Mouse (Mus musculus): ENCODE measurements at regions not wholly inside any gene's neighbourhood (a gene's known extent, or its start where the extent isn't known, plus 50 kb on each side); places are given as distances from the start of the nearest gene placed in this dataset.
"Not testable (repeated sequence)": the region's sequence is repeated elsewhere in the genome, so short reads cannot be mapped to it uniquely, and the experiment has no call there.

- H3K4me1 ChIP-seq (replicated peaks; ENCODE audit: low read depth, low read length); H3K27me3 ChIP-seq (ENCODE audit: insufficient read depth, low read length); H3K36me3 ChIP-seq (ENCODE audit: insufficient read depth, low read length); H3K4me3 ChIP-seq (replicated peaks; ENCODE audit: low read length): not testable (repeated sequence)
- peaks cover 68% of the 10 kb centered on the region for H3K9me3 ChIP-seq (ENCODE audit: low read length)
Observed at GRCm38 (mm10) chr17:10150403-10150689, 169.3 kb downstream of the Qk start.

GRCm38 (mm10) chr17:10149682-10150402 is 169.8 kb downstream of the Qk start:
- H3K4me1 ChIP-seq (replicated peaks; ENCODE audit: low read depth, low read length): no peaks in the 10 kb centered on the region
- TF ChIP-seq CTCF (conservative IDR thresholded peaks at IDR 0.05; ENCODE audit: low read length) (no peak), POU5F1 (IDR thresholded peaks at IDR 0.05; ENCODE audit: borderline replicate concordance, low read length) (no peak), NANOG (IDR thresholded peaks at IDR 0.05; ENCODE audit: borderline replicate concordance, low read length) (no peak)
- no peaks in the 10 kb centered on the region for H3K36me3 ChIP-seq (ENCODE audit: insufficient read depth, low read length)
- H3K4me3 ChIP-seq (replicated peaks; ENCODE audit: low read length): no peak overlapping the region
- peaks cover 64% of the 10 kb centered on the region for H3K9me3 ChIP-seq (ENCODE audit: low read length)
- no peaks in the 10 kb centered on the region for H3K27me3 ChIP-seq (ENCODE audit: insufficient read depth, low read length)

GRCm38 (mm10) chr17:10147106-10147505 is 172.5 kb downstream of the Qk start:
- peaks cover 53% of the 10 kb centered on the region for H3K9me3 ChIP-seq (ENCODE audit: low read length)
- no peak overlapping the region for H3K4me3 ChIP-seq (replicated peaks; ENCODE audit: low read length)
- no peaks in the 10 kb centered on the region for H3K36me3 ChIP-seq (ENCODE audit: insufficient read depth, low read length)
- TF ChIP-seq POU5F1 (IDR thresholded peaks at IDR 0.05; ENCODE audit: borderline replicate concordance, low read length) (no peak), CTCF (conservative IDR thresholded peaks at IDR 0.05; ENCODE audit: low read length) (no peak), NANOG (IDR thresholded peaks at IDR 0.05; ENCODE audit: borderline replicate concordance, low read length) (no peak)
- H3K27me3 ChIP-seq (ENCODE audit: insufficient read depth, low read length): no peaks in the 10 kb centered on the region
- no peaks in the 10 kb centered on the region for H3K4me1 ChIP-seq (replicated peaks; ENCODE audit: low read depth, low read length)

GRCm38 (mm10) chr17:10146576-10146975 is 173.1 kb downstream of the Qk start:
- Histone ChIP-seq H3K4me1 (replicated peaks; ENCODE audit: low read depth, low read length) (no peaks in the 10 kb centered on the region), H3K27me3 (ENCODE audit: insufficient read depth, low read length) (no peaks in the 10 kb centered on the region), H3K4me3 (replicated peaks; ENCODE audit: low read length) (no peak overlapping the region), H3K36me3 (ENCODE audit: insufficient read depth, low read length) (no peaks in the 10 kb centered on the region), H3K9me3 (ENCODE audit: low read length) (peaks cover 53% of the 10 kb centered on the region)
- TF ChIP-seq NANOG (IDR thresholded peaks at IDR 0.05; ENCODE audit: borderline replicate concordance, low read length) (no peak), CTCF (conservative IDR thresholded peaks at IDR 0.05; ENCODE audit: low read length) (no peak)

GRCm38 (mm10) chr17:10138847-10139246 is 180.8 kb downstream of the Qk start:
- TF ChIP-seq NANOG (IDR thresholded peaks at IDR 0.05; ENCODE audit: borderline replicate concordance, low read length) (no peak), POU5F1 (IDR thresholded peaks at IDR 0.05; ENCODE audit: borderline replicate concordance, low read length) (no peak), CTCF (conservative IDR thresholded peaks at IDR 0.05; ENCODE audit: low read length) (no peak)
- no peaks in the 10 kb centered on the region for H3K4me1 ChIP-seq (replicated peaks; ENCODE audit: low read depth, low read length)
- H3K27me3 ChIP-seq (ENCODE audit: insufficient read depth, low read length): no peaks in the 10 kb centered on the region
- no peak overlapping the region for H3K4me3 ChIP-seq (replicated peaks; ENCODE audit: low read length)
- H3K36me3 ChIP-seq (ENCODE audit: insufficient read depth, low read length): no peaks in the 10 kb centered on the region
- H3K9me3 ChIP-seq (ENCODE audit: low read length): peaks cover 18% of the 10 kb centered on the region

GRCm38 (mm10) chr17:10138374-10138773 is 181.3 kb downstream of the Qk start:
- Histone ChIP-seq H3K4me3 (replicated peaks; ENCODE audit: low read length) (no peak overlapping the region), H3K4me1 (replicated peaks; ENCODE audit: low read depth, low read length) (no peaks in the 10 kb centered on the region), H3K9me3 (ENCODE audit: low read length) (peaks cover 18% of the 10 kb centered on the region), H3K27me3 (ENCODE audit: insufficient read depth, low read length) (no peaks in the 10 kb centered on the region), H3K36me3 (ENCODE audit: insufficient read depth, low read length) (no peaks in the 10 kb centered on the region)
- TF ChIP-seq NANOG (IDR thresholded peaks at IDR 0.05; ENCODE audit: borderline replicate concordance, low read length) (no peak), POU5F1 (IDR thresholded peaks at IDR 0.05; ENCODE audit: borderline replicate concordance, low read length) (no peak), CTCF (conservative IDR thresholded peaks at IDR 0.05; ENCODE audit: low read length) (no peak)

- no peaks in the 10 kb centered on the region for H3K4me1 ChIP-seq (replicated peaks; ENCODE audit: low read depth, low read length)
- H3K36me3 ChIP-seq (ENCODE audit: insufficient read depth, low read length): no peaks in the 10 kb centered on the region
- TF ChIP-seq POU5F1 (IDR thresholded peaks at IDR 0.05; ENCODE audit: borderline replicate concordance, low read length) (no peak), CTCF (conservative IDR thresholded peaks at IDR 0.05; ENCODE audit: low read length) (no peak), NANOG (IDR thresholded peaks at IDR 0.05; ENCODE audit: borderline replicate concordance, low read length) (no peak)
Observed at GRCm38 (mm10) chr17:10135111-10135510, 184.5 kb downstream of the Qk start.

GRCm38 (mm10) chr17:10128591-10128990 is 191.1 kb downstream of the Qk start:
- Histone ChIP-seq H3K36me3 (ENCODE audit: insufficient read depth, low read length) (no peaks in the 10 kb centered on the region), H3K27me3 (ENCODE audit: insufficient read depth, low read length) (no peaks in the 10 kb centered on the region), H3K9me3 (ENCODE audit: low read length) (no peaks in the 10 kb centered on the region), H3K4me3 (replicated peaks; ENCODE audit: low read length) (no peak overlapping the region), H3K4me1 (replicated peaks; ENCODE audit: low read depth, low read length) (no peaks in the 10 kb centered on the region)
- no peak for TF ChIP-seq POU5F1 (IDR thresholded peaks at IDR 0.05; ENCODE audit: borderline replicate concordance, low read length)

More at GRCm38 (mm10) chr17:10135111-10135510, 184.5 kb downstream of the Qk start:
- Histone ChIP-seq H3K9me3 (ENCODE audit: low read length) (peaks cover 5% of the 10 kb centered on the region), H3K4me3 (replicated peaks; ENCODE audit: low read length) (no peak overlapping the region), H3K27me3 (ENCODE audit: insufficient read depth, low read length) (no peaks in the 10 kb centered on the region)

- peaks cover 15% of the 10 kb centered on the region for H3K9me3 ChIP-seq (ENCODE audit: low read length)
- H3K4me1 ChIP-seq (replicated peaks; ENCODE audit: low read depth, low read length): no peaks in the 10 kb centered on the region
- no peaks in the 10 kb centered on the region for H3K27me3 ChIP-seq (ENCODE audit: insufficient read depth, low read length)
- no peaks in the 10 kb centered on the region for H3K36me3 ChIP-seq (ENCODE audit: insufficient read depth, low read length)
- TF ChIP-seq CTCF (conservative IDR thresholded peaks at IDR 0.05; ENCODE audit: low read length) (no peak), POU5F1 (IDR thresholded peaks at IDR 0.05; ENCODE audit: borderline replicate concordance, low read length) (no peak)
- H3K4me3 ChIP-seq (replicated peaks; ENCODE audit: low read length): no peak overlapping the region
Observed at GRCm38 (mm10) chr17:10122411-10122810, 197.2 kb downstream of the Qk start.
